Mouse (Mus musculus): ENCODE results near the gene Mapk12. TPM values are rescaled to one million over a fixed set of nuclear protein-coding genes. Genes with fewer than 3 reads are reported as not detected.

Gene Mapk12
- polyA plus RNA-seq, 1 experiment from 2014 or later = 19.1 TPM

DNA sequence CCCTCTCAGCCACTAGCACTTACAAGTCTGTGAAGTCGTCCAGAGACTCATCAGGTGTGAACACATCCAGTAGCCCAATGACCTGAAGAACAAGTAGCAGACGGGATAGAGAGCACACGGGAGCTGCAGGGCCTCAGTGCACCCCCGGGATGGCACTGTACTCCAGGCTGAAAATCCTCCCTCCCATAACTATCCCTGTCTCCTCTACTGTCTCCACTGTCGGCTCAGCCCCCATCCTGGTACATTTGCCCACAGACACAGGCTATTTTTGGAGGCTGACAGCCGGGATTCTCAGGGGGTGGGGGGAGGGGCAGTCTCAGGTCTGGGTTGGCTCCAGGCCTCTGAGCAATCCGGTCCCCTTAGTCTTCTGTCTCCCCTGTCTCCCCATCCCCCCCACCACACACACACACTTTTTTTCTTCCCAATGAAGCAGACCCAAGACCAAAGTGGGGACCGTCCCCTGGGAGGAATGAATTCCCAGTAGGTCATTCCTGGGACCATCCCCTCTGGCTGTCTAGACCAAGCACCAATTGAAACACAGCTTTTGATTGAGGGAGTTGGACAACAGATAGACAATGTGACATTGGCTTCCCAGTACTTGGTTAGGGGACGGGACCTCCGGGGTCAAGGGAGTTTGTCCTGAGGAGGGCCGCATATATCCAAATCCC lies 3.0 kb downstream of the Mapk12 start:
- Histone ChIP-seq H3K4me3 (peak overlapping the region; percentile 13; the same call in 1 of the 2 replicates), H3K4me2 (peak overlapping the region; percentile 48), H3K36me3 (no peaks in the 10 kb centered on the region), H3K4me1 (replicated peaks) (peaks cover 34% of the 10 kb centered on the region), H3K27ac (peak overlapping the region; percentile 23; the same call in 1 of the 2 replicates), H3K9me3 (replicated peaks) (no peaks in the 10 kb centered on the region), H3K27me3 (peaks cover 35% of the 10 kb centered on the region), H3K9ac (peak overlapping the region; percentile 25; the same call in 1 of the 2 replicates)
- 53% methylated on average over 11 of the region's 11 CpGs for WGBS
- peak; percentile 44 for ATAC-seq (replicated peaks; ENCODE audit: insufficient number of reproducible peaks, insufficient read depth, low FRiP score, low read depth)

DNA sequence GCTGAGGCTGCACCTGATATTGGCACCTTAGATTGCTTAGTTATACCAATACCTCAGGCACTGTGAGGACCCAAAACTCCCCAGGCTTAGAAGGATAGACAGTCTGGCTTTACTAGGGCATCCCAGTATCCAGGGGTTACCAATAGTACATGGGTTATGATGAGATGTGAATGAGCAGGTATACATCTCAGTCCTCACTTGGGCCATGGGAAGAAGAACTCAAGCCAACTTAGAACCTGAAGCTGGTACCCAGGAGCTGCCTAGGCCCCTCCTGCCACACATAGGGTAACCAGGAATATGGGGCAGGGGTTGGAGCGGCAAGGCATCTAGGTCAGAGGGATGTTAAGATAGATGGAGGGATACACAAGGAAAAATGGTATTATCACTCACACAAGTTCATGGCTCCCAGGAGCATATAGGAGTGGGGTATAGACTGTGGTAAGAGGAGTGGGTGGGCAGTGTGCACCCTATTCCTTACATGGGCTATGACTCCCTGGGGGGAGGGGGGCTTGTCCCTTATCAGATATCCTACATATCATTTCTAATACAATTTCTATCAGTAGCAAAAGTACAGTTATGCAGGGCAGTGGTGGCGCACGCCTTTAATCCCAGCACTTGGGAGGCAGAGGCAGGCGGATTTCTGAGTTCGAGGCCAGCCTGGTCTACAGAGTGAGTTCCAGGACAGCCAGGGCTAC lies 3.9 kb downstream of the Mapk12 start:
- H3K4me2 ChIP-seq = no peak overlapping the region
- ATAC-seq (replicated peaks; ENCODE audit: insufficient number of reproducible peaks, insufficient read depth, low FRiP score, low read depth) = no peak
- H3K27me3 ChIP-seq = peaks cover 26% of the 10 kb centered on the region
- H3K36me3 ChIP-seq = no peaks in the 10 kb centered on the region
- H3K9ac ChIP-seq = no peak overlapping the region
- H3K4me1 ChIP-seq (replicated peaks) = peaks cover 34% of the 10 kb centered on the region
- H3K4me3 ChIP-seq = no peak overlapping the region
- WGBS = 94% methylated on average over 5 of the region's 5 CpGs
- no peak overlapping the region for H3K27ac ChIP-seq
- H3K9me3 ChIP-seq (replicated peaks) = no peaks in the 10 kb centered on the region

DNA sequence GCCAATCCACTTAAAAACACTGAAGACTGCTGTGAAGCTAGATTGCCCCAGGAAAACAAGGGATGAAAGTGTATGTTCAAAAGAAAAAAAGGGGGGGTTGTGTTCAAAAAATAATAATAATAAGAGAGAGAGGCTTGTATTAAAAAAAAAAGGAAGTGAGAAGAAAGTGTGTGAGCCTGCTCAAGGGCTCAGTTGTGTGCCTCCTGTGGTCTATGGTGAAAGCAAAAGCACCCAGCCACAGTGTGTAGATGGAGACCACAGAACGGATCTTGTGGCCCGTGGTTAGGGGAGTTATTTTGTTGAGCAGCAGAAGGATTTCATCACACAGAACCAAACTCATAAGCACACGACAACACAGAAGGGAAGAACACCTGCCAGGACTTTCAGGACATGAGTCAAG lies 9.2 kb downstream of the Mapk12 start:
- Histone ChIP-seq H3K9ac (no peak overlapping the region), H3K9me3 (replicated peaks) (no peaks in the 10 kb centered on the region), H3K36me3 (no peaks in the 10 kb centered on the region), H3K4me1 (replicated peaks) (peaks cover 15% of the 10 kb centered on the region), H3K27me3 (no peaks in the 10 kb centered on the region), H3K27ac (no peak overlapping the region), H3K4me3 (no peak overlapping the region), H3K4me2 (no peak overlapping the region)
- 70% methylated on average over 3 of the region's 3 CpGs for WGBS
- ATAC-seq (replicated peaks; ENCODE audit: insufficient number of reproducible peaks, insufficient read depth, low FRiP score, low read depth) = no peak

DNA sequence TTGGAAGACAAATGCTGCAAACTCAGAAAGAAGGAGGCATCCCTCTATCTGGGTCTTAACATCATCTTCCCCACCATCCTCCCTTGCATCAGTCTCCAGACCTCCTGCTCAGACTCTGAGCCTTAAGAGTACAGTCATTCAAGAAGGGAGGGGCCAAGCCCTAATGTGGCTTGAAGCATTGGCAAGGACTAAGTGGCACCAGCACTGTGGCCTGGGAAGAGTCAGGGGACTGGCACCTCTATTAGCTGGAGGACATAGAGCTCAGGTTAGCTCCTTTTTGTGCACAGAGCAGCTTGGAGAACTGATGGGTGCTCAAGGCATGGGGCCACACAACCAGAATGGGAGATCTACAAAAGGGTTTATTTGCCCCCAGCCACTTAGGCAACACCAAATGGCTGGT lies 10.3 kb downstream of the Mapk12 start:
- Histone ChIP-seq H3K4me2 (no peak overlapping the region), H3K27me3 (no peaks in the 10 kb centered on the region), H3K9ac (no peak overlapping the region), H3K4me3 (no peak overlapping the region), H3K4me1 (replicated peaks) (peaks cover 15% of the 10 kb centered on the region), H3K27ac (no peak overlapping the region), H3K36me3 (no peaks in the 10 kb centered on the region), H3K9me3 (replicated peaks) (no peaks in the 10 kb centered on the region)
- ATAC-seq (replicated peaks; ENCODE audit: insufficient number of reproducible peaks, insufficient read depth, low FRiP score, low read depth) = no peak

DNA sequence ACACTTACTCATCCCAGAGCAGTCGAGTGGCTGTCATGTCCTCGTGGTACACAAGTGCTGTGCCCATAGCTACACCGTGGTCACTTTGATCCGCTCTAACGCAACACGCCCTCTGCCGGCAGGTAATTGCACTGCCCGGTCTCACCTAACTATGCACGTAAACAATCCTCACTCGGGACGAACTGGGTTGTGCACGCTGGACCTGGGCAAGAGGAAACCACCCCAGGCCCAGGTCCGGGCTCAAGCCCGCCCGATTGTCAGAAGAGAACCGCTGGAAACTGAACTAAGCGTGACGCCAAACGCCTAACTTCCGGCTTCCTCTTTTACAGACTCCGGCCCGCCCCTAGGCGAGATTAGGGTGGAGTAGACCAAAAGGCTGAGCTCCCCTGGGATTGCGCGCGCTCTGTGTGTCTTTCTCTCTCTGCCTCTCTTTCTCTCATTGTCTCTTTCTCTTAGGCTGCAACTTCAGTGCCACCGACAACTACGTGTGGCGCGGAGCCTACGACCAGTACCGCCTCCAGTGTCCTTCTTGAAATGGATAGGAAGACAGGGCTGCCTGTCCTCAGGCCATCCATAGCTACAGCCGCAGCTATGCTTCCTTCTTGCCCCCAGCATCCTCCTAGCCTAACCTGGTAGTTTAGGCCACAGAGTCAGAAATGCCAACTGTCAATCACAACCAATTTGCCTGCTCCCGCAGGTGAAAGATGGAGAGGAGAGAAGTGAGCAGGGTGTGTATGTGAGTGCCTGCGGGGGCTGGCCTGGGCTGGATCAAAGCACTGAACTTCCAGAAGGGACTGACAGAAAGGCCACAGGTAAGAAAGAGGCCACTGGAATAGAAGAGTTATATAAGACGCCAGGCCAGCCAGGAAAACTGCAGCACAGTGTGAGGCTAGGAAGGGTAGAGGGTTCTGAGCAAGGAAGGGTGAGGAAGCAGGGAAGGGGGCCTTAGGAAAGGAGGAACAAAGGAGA lies 11.8 kb downstream of the Mapk12 start, which contains the start of gene Hdac10:
TSS of gene Hdac10 (minus strand) at position 319 of the 969 bp plus-strand sequence.
- no peaks in the 10 kb centered on the region for H3K9me3 ChIP-seq (replicated peaks)
- H3K36me3 ChIP-seq = peaks cover 8% of the 10 kb centered on the region; the same call in 1 of the 2 replicates
- no peaks in the 10 kb centered on the region for H3K27me3 ChIP-seq
- H3K9ac ChIP-seq = peak within 1 kb of the TSS; percentile 78
- ATAC-seq (replicated peaks; ENCODE audit: insufficient number of reproducible peaks, insufficient read depth, low FRiP score, low read depth) = peak; percentile 79
- 3% methylated on average over 36 of the region's 36 CpGs for WGBS
- peaks cover 18% of the 10 kb centered on the region for H3K4me1 ChIP-seq (replicated peaks)
- H3K27ac ChIP-seq = peak within 1 kb of the TSS; percentile 89
- H3K4me2 ChIP-seq = peak within 1 kb of the TSS; percentile 93
- H3K4me3 ChIP-seq = peak within 1 kb of the TSS; percentile 84

DNA sequence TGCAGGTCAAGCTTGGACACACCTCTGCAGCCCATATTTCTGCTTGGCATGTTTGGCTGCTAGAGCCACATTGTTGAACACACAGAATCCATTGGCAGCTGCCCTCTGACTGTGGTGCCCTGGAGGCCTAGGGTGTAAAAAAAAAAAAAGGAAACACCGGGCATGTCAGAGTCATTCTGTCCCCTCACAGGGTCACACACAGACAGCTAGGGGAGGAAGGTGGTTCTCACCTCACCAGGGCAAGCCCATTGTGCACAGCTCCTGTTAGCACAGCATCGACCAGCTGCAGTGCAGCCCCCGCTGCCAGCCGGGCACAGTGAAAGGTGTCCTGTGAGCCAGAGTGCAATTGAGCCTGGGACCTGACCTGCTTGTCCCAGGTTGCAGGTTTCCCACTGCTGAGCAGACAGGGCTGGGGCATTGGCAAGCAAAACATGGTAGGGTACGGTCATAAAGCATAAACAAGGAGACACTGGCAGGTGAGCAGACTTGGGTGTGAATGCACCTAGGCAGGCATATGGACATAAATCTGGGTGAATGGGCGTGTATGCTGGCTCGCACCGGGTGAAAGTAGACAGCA lies 13.1 kb downstream of the Mapk12 start:
- H3K9ac ChIP-seq = peak overlapping the region; percentile 78
- H3K4me2 ChIP-seq = peak overlapping the region; percentile 93
- ATAC-seq (replicated peaks; ENCODE audit: insufficient number of reproducible peaks, insufficient read depth, low FRiP score, low read depth) = no peak
- H3K36me3 ChIP-seq = peaks cover 8% of the 10 kb centered on the region; the same call in 1 of the 2 replicates
- no peaks in the 10 kb centered on the region for H3K9me3 ChIP-seq (replicated peaks)
- 81% methylated on average over 8 of the region's 8 CpGs for WGBS
- no peaks in the 10 kb centered on the region for H3K27me3 ChIP-seq
- H3K4me1 ChIP-seq (replicated peaks) = peaks cover 25% of the 10 kb centered on the region
- peak overlapping the region; percentile 84 for H3K4me3 ChIP-seq
- no peak overlapping the region for H3K27ac ChIP-seq

DNA sequence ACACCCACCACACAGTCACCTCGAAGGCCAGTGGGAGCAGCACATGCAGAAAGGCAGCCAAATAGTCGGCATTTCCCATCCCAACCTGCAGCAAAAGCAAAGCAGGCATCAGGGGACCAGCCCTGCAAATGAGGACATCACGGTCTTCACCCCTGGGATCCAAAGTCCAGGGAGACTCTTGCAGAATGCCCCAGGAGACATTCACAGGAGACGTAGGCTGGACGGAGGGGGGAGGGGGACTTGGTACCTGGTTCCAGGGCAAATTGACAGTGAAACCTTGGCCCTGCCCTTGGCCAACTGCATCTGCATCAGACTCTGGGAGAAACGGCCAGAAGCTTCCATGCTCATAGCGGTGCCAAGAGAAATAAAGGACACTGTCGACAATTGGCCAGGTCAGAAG lies 13.9 kb downstream of the Mapk12 start:
- peaks cover 8% of the 10 kb centered on the region; the same call in 1 of the 2 replicates for H3K36me3 ChIP-seq
- no peak overlapping the region for H3K27ac ChIP-seq
- H3K4me1 ChIP-seq (replicated peaks) = peaks cover 33% of the 10 kb centered on the region
- ATAC-seq (replicated peaks; ENCODE audit: insufficient number of reproducible peaks, insufficient read depth, low FRiP score, low read depth) = no peak
- no peak overlapping the region for H3K4me3 ChIP-seq
- no peaks in the 10 kb centered on the region for H3K9me3 ChIP-seq (replicated peaks)
- no peak overlapping the region for H3K4me2 ChIP-seq
- 86% methylated on average over 8 of the region's 8 CpGs for WGBS
- H3K9ac ChIP-seq = no peak overlapping the region
- no peaks in the 10 kb centered on the region for H3K27me3 ChIP-seq

DNA sequence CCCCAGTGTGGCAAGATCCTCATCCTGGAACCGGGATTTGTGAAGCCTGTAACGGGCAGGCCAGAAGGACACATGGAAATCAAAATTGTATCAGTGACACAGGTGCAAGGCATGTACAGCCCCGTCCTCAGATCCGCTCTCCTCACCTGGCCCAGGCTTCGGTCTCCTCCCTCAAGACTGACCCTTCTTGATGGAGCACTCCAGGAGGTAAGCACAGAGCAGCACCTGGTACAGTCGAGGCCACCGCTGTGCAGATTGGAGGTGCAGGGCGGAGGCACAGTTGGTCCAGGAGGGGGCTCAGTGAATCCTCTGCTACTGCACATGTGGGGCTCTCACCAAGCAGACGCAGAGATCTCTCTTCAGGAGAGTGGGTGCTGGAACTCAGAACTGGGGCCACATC lies 15.2 kb downstream of the Mapk12 start:
- no peak overlapping the region for H3K9ac ChIP-seq
- H3K4me2 ChIP-seq = no peak overlapping the region
- H3K4me3 ChIP-seq = no peak overlapping the region
- peaks cover 8% of the 10 kb centered on the region; the same call in 1 of the 2 replicates for H3K36me3 ChIP-seq
- H3K27me3 ChIP-seq = no peaks in the 10 kb centered on the region
- 92% methylated on average over 9 of the region's 9 CpGs for WGBS
- no peak for ATAC-seq (replicated peaks; ENCODE audit: insufficient number of reproducible peaks, insufficient read depth, low FRiP score, low read depth)
- H3K9me3 ChIP-seq (replicated peaks) = no peaks in the 10 kb centered on the region
- H3K27ac ChIP-seq = no peak overlapping the region
- peaks cover 45% of the 10 kb centered on the region for H3K4me1 ChIP-seq (replicated peaks)

DNA sequence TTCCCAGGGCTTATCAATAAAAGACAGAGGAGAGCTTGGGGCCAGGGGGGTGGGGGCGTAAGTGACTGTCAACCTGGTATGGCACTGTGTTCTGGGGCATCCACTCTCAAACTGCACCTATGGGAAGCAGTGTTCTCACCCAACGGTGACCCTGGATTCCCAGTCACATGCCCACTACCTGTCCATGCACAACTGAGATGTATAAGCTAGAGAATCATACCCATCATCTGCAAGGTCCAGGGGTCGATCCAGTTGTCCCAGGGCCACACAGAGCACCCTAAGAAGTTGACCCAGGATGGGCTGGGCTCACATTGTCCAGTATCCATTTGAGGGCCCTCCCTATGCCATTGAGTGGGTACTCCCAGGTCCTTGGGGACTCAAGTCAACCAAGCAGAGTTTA lies 16.2 kb downstream of the Mapk12 start:
- Histone ChIP-seq H3K9me3 (replicated peaks) (no peaks in the 10 kb centered on the region), H3K4me3 (no peak overlapping the region), H3K9ac (no peak overlapping the region), H3K4me1 (replicated peaks) (peaks cover 51% of the 10 kb centered on the region), H3K27ac (no peak overlapping the region), H3K36me3 (peaks cover 14% of the 10 kb centered on the region), H3K4me2 (no peak overlapping the region), H3K27me3 (no peaks in the 10 kb centered on the region)
- 83% methylated on average over 3 of the region's 3 CpGs for WGBS
- no peak for ATAC-seq (replicated peaks; ENCODE audit: insufficient number of reproducible peaks, insufficient read depth, low FRiP score, low read depth)

DNA sequence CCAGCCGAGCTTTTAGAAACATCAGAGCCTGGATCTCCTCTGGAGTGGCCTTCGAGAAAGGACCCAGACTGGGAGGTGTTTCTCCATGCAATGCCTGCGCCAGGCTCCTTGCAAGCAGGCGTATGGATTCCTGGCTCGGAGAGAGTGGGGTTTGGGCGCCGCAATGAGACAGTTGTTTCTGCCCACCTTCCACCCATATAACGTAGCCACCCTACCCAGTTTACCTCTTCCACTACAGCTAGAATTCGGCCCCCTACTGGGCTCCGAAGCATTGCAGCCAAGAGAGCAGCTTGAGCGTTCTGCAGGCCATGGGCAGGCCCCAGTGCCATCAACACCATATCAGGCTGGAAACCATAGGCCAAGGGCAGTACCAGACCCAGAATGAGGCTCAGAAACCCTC lies 16.9 kb downstream of the Mapk12 start:
- Histone ChIP-seq H3K9ac (peak overlapping the region; percentile 91), H3K27me3 (no peaks in the 10 kb centered on the region), H3K9me3 (replicated peaks) (no peaks in the 10 kb centered on the region), H3K4me1 (replicated peaks) (peaks cover 47% of the 10 kb centered on the region), H3K27ac (peak overlapping the region; percentile 75), H3K36me3 (peaks cover 14% of the 10 kb centered on the region), H3K4me3 (peak overlapping the region; percentile 98), H3K4me2 (peak overlapping the region; percentile 96)
- 35% methylated on average over 11 of the region's 11 CpGs for WGBS
- ATAC-seq (replicated peaks; ENCODE audit: insufficient number of reproducible peaks, insufficient read depth, low FRiP score, low read depth) = no peak
